Mouse (Mus musculus): ENCODE data around the gene Wnk1. TPM values are rescaled to one million over a fixed set of nuclear protein-coding genes. Genes with fewer than 3 reads are reported as not detected.

The Wnk1 gene
- total RNA-seq, 4 experiments from 2014 or later: 212 to 252 (median 217) TPM

DNA sequence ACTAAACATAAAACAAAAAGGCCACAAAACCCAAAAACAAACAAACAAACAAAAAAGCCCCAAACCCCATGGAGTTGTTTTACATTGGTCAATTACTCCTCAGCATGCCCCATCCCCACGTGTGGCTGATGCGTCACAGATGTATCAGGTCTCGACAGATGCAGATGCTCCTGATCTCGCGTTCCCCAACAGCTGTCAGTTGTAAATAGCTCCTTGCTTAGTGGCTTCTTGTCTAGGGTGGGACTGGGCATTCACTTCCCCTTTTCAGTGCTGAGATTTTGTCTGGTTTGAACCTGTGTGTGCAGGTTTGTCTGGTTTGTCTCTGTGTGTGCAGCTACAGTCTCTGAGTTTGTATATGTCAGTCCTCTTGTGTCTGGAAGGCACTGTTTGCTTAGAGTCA is 126.4 kb downstream of the Wnk1 start:
- DNase-seq (ENCODE audit: low spot score in 2 of 2): no peak

DNA sequence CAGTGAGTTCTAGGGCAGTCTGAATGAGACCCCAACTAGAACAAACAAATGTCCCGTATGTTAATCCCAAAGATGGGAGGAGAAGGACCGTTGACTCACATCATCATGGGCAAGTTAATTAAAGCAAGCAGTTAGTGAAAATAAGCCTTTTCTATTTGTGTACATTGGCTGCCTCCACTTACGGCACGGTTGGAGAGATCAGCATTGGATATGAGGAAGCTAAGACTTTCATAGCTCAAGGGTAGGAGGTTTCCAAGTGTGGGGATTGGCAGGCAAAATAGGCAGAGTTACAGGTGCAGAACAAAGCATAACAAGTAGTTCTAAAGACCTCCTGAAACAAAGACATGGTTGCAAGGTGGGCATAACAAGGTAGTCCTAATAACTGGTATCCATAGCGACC is 133.0 kb downstream of the Wnk1 start:
- no peak for DNase-seq (ENCODE audit: low spot score in 2 of 2)

DNA sequence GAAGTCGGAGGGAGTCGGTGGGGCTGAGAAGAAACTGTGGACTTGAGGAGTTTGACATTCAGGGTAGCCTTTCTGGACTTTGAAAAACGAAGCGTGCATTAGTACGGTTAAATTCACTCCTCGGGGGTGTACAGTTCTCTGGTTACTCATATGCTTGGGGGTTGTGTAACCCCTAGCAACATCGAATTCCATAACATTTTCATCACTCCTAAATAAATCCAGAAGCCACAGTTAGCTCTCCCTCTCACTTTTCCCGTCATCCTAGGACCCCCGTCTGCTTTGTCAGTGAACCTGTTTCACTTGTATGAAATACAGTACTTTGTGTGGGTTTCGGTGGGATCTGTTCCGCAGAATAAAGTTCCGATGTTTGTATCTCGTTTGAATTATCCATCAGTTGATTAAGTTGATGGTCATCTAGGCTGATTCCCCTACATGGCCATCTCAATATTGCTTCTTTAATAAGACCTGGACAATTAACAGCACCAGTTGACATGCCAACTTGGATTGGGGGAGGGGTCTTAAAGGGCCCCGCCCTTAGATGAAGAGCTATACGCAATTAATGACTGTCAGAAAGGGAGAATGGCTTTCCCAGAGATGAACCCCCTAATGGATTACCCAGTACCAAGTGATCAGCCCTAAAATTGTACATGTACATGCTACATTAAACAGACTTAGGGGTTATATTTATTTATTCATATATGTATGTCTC is 135.2 kb downstream of the Wnk1 start:
- DNase-seq (ENCODE audit: low spot score in 2 of 2): no peak

DNA sequence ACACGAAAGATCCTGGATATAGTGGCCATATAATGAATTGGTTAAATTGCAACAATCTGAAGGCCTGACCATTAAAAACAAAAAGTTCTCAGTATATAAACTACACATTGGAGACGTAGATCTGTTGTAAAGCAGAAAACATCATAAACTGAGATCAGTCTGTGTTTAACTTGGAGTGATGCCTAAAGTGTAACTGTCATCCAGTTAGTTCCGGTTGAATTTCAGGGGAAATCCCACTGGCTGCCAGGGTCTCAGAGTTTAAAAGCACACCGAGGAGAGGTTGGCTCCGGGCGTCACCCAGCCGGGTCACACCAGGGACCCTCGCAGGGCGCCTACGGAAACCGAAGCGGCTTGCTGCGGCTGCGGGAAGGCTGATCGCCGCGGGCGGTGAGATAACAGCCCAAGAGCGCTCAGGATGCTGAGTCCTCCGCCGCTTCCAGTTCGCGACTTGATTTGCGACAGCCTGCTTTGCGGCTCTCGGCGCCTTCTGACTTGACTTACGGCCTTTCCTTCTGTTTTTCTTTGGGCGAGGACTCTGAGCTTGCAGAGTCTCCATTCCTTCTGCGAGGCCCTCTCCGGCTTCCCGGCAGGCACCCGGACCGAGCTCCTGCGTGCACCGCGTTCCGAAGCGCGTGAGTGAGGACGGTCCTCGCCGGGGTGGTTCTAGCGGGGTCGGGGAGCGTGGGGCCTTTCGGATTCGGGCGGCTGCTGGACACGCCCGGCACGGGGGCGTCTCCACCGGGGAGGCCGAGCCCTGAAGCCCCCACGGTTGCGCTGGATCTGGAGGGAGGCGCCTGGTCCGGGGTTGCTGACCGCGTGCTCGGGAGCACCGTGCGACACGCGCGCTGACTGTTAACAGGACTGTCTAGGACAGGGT is 136.0 kb downstream of the Wnk1 start, which contains the start of gene Rad52:
Gene Rad52, plus strand, starts transcription at position 495 of the 877 bp plus-strand sequence.
- peak; percentile 88 for DNase-seq (ENCODE audit: low spot score in 2 of 2)

DNA sequence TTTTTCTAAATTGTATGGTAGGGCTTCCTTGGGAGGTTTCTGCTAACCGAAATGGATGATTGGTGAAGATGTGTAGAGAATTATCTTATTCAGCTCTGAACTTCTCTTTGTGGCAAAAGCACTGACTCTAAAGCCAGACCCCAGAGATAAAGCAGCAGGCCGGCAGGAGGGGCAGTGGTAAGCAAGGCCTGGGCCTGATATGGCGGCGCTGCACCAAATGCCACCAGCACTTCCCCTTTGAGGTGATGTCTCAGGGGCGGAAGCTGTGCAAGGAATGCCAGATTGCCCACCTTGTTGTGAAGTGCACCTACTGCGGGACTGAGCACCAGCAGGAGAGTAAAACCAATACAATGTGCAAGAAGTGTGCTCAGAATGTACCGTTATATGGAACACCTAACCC is 145.8 kb downstream of the Wnk1 start:
- no peak for DNase-seq (ENCODE audit: low spot score in 2 of 2)

DNA sequence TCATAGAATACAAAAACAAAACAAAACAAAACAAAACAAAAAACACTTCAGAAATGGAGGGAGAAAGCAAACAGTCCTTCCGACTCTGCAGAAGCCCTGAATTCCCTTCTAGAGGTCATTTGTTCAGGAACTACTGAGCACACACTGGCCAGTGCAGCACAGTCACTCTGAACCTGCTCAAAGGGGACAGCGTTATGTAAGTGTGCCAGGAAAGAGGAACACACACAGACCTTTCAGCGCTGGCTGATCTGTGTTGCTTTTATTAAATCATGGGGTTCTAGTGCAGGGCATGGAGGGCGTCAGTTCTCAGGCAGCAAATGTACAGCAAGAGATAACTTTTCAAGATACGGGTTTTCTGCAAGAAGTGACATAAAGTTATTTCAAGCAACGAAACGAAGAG is 155.3 kb downstream of the Wnk1 start:
- no peak for DNase-seq (ENCODE audit: low spot score in 2 of 2)

Small RNA genes within 50 kb of the gene (microRNA-seq; reads per million reads assigned to microRNA genes)
- gene Mir706: 0 reads per million in 2 experiments

Other genes starting within 250 kb of the Wnk1 start
- gene Erc1, start 190.5 kb downstream of the Wnk1 start, total RNA-seq (2022): 10 to 100 TPM; 46.3 to 54.1 (median 50.4) TPM
- gene Rad52, start 136.0 kb downstream of the Wnk1 start, total RNA-seq (2022): 10 to 100 TPM; 38.5 to 50.9 (median 45.0) TPM
- 1 to 10 TPM; 1.4 to 3.1 (median 2.3) TPM for gene Ninj2, start 54.7 kb upstream of the Wnk1 start, total RNA-seq (2022)

Data from layer of hippocampus, adult 8-10 months (tissue).